Mouse (Mus musculus): ENCODE results near the gene Nsd2. TPM values are rescaled to one million over a fixed set of nuclear protein-coding genes. Genes with fewer than 3 reads are reported as not detected.
"Not testable (repeated sequence)": the region's sequence is repeated elsewhere in the genome, so short reads cannot be mapped to it uniquely, and the experiment has no call there.

The Nsd2 gene
- polyA plus RNA-seq, 1 experiment from 2014 or later = 26.9 TPM

DNA sequence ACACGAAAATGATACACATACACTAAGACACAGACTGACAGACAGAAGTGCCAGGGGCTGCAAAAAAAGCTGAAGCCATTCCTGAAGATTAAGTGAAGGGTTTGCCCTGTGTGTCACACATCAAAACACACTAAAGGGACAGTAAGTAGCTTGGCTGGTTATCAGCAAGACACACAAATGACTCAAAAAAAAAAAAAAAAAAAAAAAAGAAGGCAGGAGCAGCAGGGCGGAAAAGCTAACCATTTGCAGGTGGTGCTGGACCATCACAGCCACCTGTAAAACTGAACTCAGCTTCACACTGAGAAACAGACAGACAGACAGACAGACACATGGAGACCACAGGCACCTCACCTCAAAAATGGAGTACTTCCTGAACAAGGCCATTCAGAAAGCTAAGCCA, 113.6 kb downstream of the Nsd2 start:
- Histone ChIP-seq H3K4me1 (replicated peaks) (peaks cover 40% of the 10 kb centered on the region), H3K27ac (replicated peaks) (peak overlapping the region; percentile 93), H3K4me2 (peak overlapping the region; percentile 83), H3K36me3 (replicated peaks) (peaks cover 20% of the 10 kb centered on the region), H3K9me3 (replicated peaks) (no peaks in the 10 kb centered on the region), H3K27me3 (no peaks in the 10 kb centered on the region), H3K9ac (peak overlapping the region; percentile 41; the same call in 1 of the 2 replicates), H3K4me3 (replicated peaks) (peak overlapping the region; percentile 97)
- no peak for ATAC-seq (ENCODE audit: insufficient read depth)
- WGBS (ENCODE audit: insufficient replicate concordance) = 20% methylated on average over 2 of the region's 2 CpGs

DNA sequence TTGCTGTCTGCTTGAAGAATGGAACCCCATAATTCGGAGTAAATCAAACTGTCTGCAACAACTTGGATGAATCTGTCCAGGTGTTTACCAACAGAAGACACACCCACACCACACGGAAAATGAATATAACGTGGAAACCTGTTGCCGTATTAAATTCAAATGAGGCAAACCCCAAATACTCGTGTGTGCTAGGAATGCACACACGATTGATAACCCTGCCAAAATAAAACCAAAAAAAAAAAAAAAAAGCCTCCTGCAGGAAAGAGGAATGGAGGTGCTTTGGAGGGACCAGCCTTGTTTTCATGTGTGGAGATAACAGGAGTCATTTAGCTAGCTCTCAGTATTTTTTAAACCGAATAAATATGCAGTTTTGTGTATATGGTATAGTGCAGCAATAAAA, 114.4 kb downstream of the Nsd2 start:
- H3K4me2 ChIP-seq = peak overlapping the region; percentile 83
- no peaks in the 10 kb centered on the region for H3K9me3 ChIP-seq (replicated peaks)
- ATAC-seq (ENCODE audit: insufficient read depth) = no peak
- WGBS (ENCODE audit: insufficient replicate concordance) = 47% methylated on average over 7 of the region's 7 CpGs
- 0 out of 2 replicates have a peak overlapping the region, but pooled peaks have one; percentile 91 for H3K9ac ChIP-seq
- H3K36me3 ChIP-seq (replicated peaks) = peaks cover 18% of the 10 kb centered on the region
- H3K27ac ChIP-seq (replicated peaks) = peak overlapping the region; percentile 93; the same call in 1 of the 2 replicates
- no peaks in the 10 kb centered on the region for H3K27me3 ChIP-seq
- peak overlapping the region; percentile 97 for H3K4me3 ChIP-seq (replicated peaks)
- peaks cover 40% of the 10 kb centered on the region for H3K4me1 ChIP-seq (replicated peaks)

DNA sequence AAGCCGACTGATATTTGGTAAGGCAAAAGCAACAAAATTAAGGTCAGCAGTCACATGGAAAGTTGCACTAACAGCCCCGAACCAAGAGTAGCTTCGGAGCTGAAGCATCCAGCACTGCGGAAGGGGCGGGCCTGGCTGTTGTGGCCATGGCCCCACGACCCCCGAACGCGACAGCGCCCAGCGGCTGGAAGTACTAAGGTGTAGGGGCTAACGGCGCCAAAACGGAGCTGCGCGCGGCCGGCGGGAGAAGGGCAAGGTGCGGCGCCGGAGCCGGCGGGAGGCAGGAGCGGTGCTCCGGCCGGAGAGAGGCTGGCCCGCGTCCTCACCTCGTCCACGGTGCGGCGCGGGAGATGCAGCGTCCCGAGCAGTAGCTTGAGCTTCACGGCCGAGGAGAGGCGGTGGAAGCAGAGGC, 115.2 kb downstream of the Nsd2 start:
- peak; percentile 59 for ATAC-seq (ENCODE audit: insufficient read depth)
- H3K9ac ChIP-seq = peak overlapping the region; percentile 91
- peaks cover 17% of the 10 kb centered on the region; the same call in 1 of the 2 replicates for H3K36me3 ChIP-seq (replicated peaks)
- H3K4me1 ChIP-seq (replicated peaks) = peaks cover 40% of the 10 kb centered on the region
- 1% methylated on average over 39 of the region's 39 CpGs for WGBS (ENCODE audit: insufficient replicate concordance)
- peak overlapping the region; percentile 83 for H3K4me2 ChIP-seq
- peak overlapping the region; percentile 97 for H3K4me3 ChIP-seq (replicated peaks)
- H3K27ac ChIP-seq (replicated peaks) = peak overlapping the region; percentile 93
- H3K9me3 ChIP-seq (replicated peaks) = no peaks in the 10 kb centered on the region
- H3K27me3 ChIP-seq = no peaks in the 10 kb centered on the region

DNA sequence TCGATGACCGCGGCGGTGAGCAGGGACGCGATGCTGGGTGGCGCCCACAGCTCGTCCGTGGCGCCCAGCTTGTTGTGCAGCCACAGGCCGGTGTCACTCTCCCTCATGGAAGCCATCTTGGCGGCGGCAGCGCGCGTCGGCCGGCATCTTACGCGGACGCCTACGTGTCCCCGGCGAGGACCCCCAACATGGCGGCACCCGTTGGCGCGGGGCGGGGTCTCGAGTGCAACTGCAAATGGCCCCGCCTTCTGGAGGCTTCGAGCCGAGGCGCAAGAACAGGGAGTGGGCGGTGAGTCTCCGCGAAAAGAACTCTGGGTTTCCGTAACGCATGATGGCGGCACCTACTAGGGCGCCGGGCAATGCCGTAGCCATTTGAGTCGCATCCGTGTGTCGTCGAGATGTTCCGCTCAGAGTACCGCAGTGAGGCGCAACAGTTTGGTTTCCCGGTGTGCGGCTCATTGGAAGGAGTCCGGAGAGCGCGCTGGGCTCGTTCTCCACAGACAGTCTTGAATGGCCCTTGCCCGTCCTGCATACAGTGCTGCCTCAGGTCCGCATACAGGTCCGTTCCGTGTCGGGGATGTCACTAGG, 115.7 kb downstream of the Nsd2 start, which contains the start of gene Nelfa:
Nelfa (minus strand) TSS at position 294 of the 588 bp plus-strand sequence.
- peak; percentile 93 for ATAC-seq (ENCODE audit: insufficient read depth)
- Histone ChIP-seq H3K36me3 (replicated peaks) (peaks cover 15% of the 10 kb centered on the region; the same call in 1 of the 2 replicates), H3K27ac (replicated peaks) (peak within 1 kb of the TSS; percentile 93), H3K9ac (peak within 1 kb of the TSS; percentile 91), H3K4me3 (replicated peaks) (peak within 1 kb of the TSS; percentile 97), H3K4me1 (replicated peaks) (peaks cover 40% of the 10 kb centered on the region), H3K27me3 (no peaks in the 10 kb centered on the region), H3K9me3 (replicated peaks) (no peaks in the 10 kb centered on the region), H3K4me2 (peak within 1 kb of the TSS; percentile 83)
- under 1% methylated on average over 60 of the region's 61 CpGs for WGBS (ENCODE audit: insufficient replicate concordance)

DNA sequence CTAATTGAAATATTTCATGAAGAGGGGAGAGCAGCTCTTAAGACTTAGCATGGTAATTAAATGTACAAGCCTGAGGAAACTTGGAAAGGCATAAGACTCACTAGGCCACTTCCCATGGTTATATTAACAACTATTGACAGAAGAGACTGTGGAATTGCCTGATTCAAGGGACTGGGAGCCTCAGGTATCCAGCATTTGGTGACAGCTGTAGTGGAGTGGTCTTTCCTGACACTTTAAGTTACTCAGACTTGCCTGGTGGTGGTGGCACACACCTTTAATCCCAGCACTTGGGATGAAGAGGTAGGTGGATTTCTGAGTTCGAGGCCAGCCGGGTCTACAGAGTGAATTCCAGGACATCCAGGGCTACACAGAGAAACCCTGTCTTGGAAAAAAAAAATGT, 116.7 kb downstream of the Nsd2 start:
- 99% methylated on average over 2 of the region's 2 CpGs for WGBS (ENCODE audit: insufficient replicate concordance)
- no peaks in the 10 kb centered on the region for H3K9me3 ChIP-seq (replicated peaks)
- ATAC-seq (ENCODE audit: insufficient read depth) = no peak
- peak overlapping the region; percentile 83 for H3K4me2 ChIP-seq
- H3K27ac ChIP-seq (replicated peaks) = no peak overlapping the region
- peak overlapping the region; percentile 97 for H3K4me3 ChIP-seq (replicated peaks)
- no peaks in the 10 kb centered on the region for H3K27me3 ChIP-seq
- H3K9ac ChIP-seq = no peak overlapping the region
- peaks cover 40% of the 10 kb centered on the region for H3K4me1 ChIP-seq (replicated peaks)
- H3K36me3 ChIP-seq (replicated peaks) = peaks cover 12% of the 10 kb centered on the region; the same call in 1 of the 2 replicates

DNA sequence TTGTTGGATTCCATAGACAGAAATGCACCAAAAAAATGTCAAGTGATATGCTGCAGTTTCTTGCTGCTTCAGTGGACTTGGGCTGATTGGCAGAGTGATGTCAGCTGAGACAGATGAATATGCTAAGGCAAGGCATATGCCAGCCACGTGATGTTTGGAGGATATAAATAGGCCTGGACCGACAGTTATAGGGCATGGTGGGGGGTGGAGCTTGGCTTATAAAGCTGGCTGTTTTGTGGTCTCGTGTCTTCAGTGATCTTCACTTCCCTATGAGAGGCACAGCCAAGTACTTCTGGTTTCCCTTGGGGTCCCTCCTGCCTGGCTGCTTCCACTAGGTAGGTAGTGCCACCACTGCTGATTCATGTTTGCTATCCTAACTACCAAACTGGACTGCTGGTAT, 117.9 kb downstream of the Nsd2 start:
- no peak for ATAC-seq (ENCODE audit: insufficient read depth)
- Histone ChIP-seq H3K9me3 (replicated peaks) (no peaks in the 10 kb centered on the region; the same call in 1 of the 2 replicates), H3K4me3 (replicated peaks) (no peak overlapping the region), H3K9ac (no peak overlapping the region), H3K27me3 (no peaks in the 10 kb centered on the region), H3K4me2 (no peak overlapping the region), H3K4me1 (replicated peaks) (peaks cover 29% of the 10 kb centered on the region), H3K27ac (replicated peaks) (no peak overlapping the region), H3K36me3 (replicated peaks) (peaks cover 12% of the 10 kb centered on the region; the same call in 1 of the 2 replicates)
- WGBS (ENCODE audit: insufficient replicate concordance) = 47% methylated on average over 3 of the region's 3 CpGs

DNA sequence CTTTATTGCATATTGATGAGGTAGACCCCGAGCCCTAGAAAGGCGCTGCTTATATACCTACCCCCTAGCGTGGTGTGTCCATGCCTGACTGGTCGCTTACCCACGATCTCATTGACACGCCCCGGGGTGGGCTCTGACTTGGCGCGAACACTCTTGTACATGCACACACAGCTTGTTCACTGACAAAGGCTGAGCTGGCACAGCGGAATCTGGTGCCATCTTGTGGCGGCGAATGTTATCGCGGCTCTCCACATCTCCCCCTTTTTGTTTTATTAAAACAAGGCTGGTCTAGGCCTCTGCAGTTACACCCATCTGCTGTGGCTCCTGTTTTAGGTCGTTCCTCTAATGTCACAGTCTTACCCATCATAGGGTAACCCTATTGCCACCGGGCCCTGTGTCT, 126.5 kb downstream of the Nsd2 start:
- H3K4me2 ChIP-seq = not testable (repeated sequence)

More for the DNA sequence above, 126.5 kb downstream of the Nsd2 start:
- WGBS (ENCODE audit: insufficient replicate concordance) = 79% methylated on average over 16 of the region's 16 CpGs
- H3K36me3 ChIP-seq (replicated peaks); H3K9ac ChIP-seq; H3K4me1 ChIP-seq (replicated peaks); H3K4me3 ChIP-seq (replicated peaks); H3K27me3 ChIP-seq; H3K9me3 ChIP-seq (replicated peaks); ATAC-seq (ENCODE audit: insufficient read depth); H3K27ac ChIP-seq (replicated peaks): not testable (repeated sequence)

Small RNAs within 50 kb of the gene (microRNA-seq; reads per million reads assigned to microRNA genes)
- not detected for gene Mir7024

Other genes with a start within 250 kb of the Nsd2 start
- gene Fam53a, start 191.1 kb upstream of the Nsd2 start, polyA plus RNA-seq (2015; fragmentation: Nextera tagmentation; extraction: Ambion mirVana) = 18.3 and 19.7 TPM in 2 replicates
- gene Gm9903, start 190.8 kb upstream of the Nsd2 start, polyA plus RNA-seq (2015; fragmentation: Nextera tagmentation; extraction: Ambion mirVana) = 0.08 TPM in 2 replicates
- 246 and 270 TPM in 2 replicates for gene Slbp, start 168.2 kb upstream of the Nsd2 start, polyA plus RNA-seq (2015; fragmentation: Nextera tagmentation; extraction: Ambion mirVana)
- 134 and 140 TPM in 2 replicates for gene Tacc3, start 162.6 kb upstream of the Nsd2 start, polyA plus RNA-seq (2015; fragmentation: Nextera tagmentation; extraction: Ambion mirVana)
- 20.6 and 23.1 TPM in 2 replicates for gene Tmem129, start 162.3 kb upstream of the Nsd2 start, polyA plus RNA-seq (2015; fragmentation: Nextera tagmentation; extraction: Ambion mirVana)
- 2.7 and 3.0 TPM in 2 replicates for gene Fgfr3, start 99.1 kb upstream of the Nsd2 start, polyA plus RNA-seq (2015; fragmentation: Nextera tagmentation; extraction: Ambion mirVana)
- gene Letm1, start 37.9 kb upstream of the Nsd2 start, polyA plus RNA-seq (2015; fragmentation: Nextera tagmentation; extraction: Ambion mirVana) = 18.9 and 21.3 TPM in 2 replicates
- gene Nelfa, start 115.7 kb downstream of the Nsd2 start, polyA plus RNA-seq (2015; fragmentation: Nextera tagmentation; extraction: Ambion mirVana) = 24.7 and 26.1 TPM in 2 replicates
- 3.4 and 4.5 TPM in 2 replicates for gene Gm1673, start 162.7 kb downstream of the Nsd2 start, polyA plus RNA-seq (2015; fragmentation: Nextera tagmentation; extraction: Ambion mirVana)
- 0.09 and 0.20 TPM in 2 replicates for gene Nat8l, start 175.3 kb downstream of the Nsd2 start, polyA plus RNA-seq (2015; fragmentation: Nextera tagmentation; extraction: Ambion mirVana)